Mouse (Mus musculus): Measurements from ENCODE around the gene Pithd1. TPM values are rescaled to one million over a fixed set of nuclear protein-coding genes. Genes with fewer than 3 reads are reported as not detected.

Gene Pithd1
- polyA plus RNA-seq, 1 experiment from 2014 or later, result 25.7 TPM

DNA sequence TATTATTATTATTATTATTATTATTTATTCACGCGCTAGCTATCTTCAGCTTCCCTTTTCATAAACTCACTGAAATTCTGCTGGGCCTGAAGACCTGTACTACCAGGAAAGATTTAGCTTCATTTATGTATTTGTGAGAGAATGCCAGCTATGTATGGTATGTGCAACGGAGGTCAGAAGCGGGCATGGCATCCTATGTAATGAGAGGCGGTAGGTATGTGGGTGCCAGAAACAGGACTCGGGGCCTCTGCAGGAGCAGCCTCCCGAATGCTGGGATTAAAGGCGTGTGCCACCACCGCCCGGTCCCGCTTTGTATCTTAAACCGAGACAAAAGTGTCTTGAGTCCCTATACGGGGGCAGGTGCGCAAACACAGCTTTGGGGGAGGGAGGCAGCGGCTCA lies 24.1 kb downstream of the Pithd1 start:
- no peak for TF ChIP-seq CTCF (IDR thresholded peaks at IDR 0.05)
- in situ Hi-C loops (cut with MboI; ENCODE audit: low pct_unique_long_range_greater_than_20kb), result loop anchor here (5.0 kb wide), 1 partner anchor 89 kb away; the partner anchor contains the start of gene Rpl11
- H3K27me3 ChIP-seq, result no peaks in the 10 kb centered on the region
- DNase-seq (ENCODE audit: low read depth, low spot score) (no peak), ATAC-seq (no peak)
- POLR2A ChIA-PET, result interaction anchor here (0.9 to 2.0 kb wide), 3 partner anchors 9 to 23 kb away, joined by 3 to 5 read pairs (median 4); partner anchors contain the start of gene Pithd1
- CTCF ChIA-PET, result interaction anchor here (1.0 to 1.5 kb wide), 3 partner anchors 9 to 21 kb away, joined by 3 to 5 read pairs (median 5); partner anchors contain the start of gene Lypla2

DNA sequence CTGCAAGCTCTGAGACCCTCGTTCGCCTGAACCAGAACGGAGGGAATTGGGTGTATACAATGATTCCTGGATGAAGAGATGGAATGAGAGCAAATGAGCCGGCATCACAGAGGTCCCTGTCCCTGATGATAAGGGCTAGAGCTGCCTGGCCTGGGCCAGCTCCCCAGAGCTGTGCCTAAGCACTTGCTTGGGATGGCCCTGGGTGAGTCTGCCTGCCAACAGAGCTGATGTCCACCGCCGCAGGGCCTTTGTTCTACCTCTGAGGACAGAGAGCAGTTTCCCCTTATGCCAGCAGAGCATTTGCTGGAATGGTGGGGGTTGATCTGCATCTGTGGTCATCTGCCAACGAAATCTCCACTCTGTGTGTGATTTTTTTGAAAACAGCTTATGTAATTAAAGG lies 24.9 kb downstream of the Pithd1 start:
- ATAC-seq (no peak), DNase-seq (ENCODE audit: low read depth, low spot score) (no peak)
- no peaks in the 10 kb centered on the region for H3K27me3 ChIP-seq
- ChIA-PET POLR2A (interaction anchor here (1.5 to 2.0 kb wide), 2 partner anchors 9 to 24 kb away, joined by 4 to 5 read pairs; partner anchors contain the start of gene Pithd1), CTCF (interaction anchor here (1.0 to 1.5 kb wide), 3 partner anchors 8 to 22 kb away, joined by 3 to 5 read pairs (median 5); partner anchors contain the start of gene Lypla2)
- no peak for TF ChIP-seq CTCF (IDR thresholded peaks at IDR 0.05)
- in situ Hi-C loops (cut with MboI; ENCODE audit: low pct_unique_long_range_greater_than_20kb), result loop anchor here (5.0 kb wide), 1 partner anchor 90 kb away; the partner anchor contains the start of gene Rpl11

DNA sequence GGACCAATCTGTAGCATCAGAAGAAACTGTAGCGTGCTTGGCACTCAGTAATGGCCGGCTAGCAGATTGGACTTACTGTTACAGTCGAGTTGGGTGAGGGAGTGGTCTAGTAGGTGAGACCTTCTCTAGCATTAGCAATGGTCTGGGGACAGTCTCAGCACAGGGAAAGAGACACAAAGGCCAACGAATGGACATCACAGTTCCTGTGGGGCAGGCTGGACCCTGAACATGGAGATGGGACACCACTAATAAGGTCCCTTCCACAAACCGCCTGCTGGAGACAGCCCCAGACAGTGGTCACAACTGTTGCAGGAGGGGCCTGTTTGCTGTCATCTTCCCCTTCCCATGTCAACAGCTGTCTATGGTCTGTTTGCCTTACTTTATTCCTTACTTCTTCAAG lies 25.4 kb downstream of the Pithd1 start:
- H3K27me3 ChIP-seq, result no peaks in the 10 kb centered on the region
- ATAC-seq, result no peak
- POLR2A ChIA-PET, result no interaction called here
- in situ Hi-C loops (cut with MboI; ENCODE audit: low pct_unique_long_range_greater_than_20kb), result loop anchor here (5.0 kb wide), 1 partner anchor 91 kb away; the partner anchor contains the start of gene Rpl11
- DNase-seq (ENCODE audit: low read depth, low spot score), result no peak
- no peak for TF ChIP-seq CTCF (IDR thresholded peaks at IDR 0.05)
- CTCF ChIA-PET, result interaction anchor here (1.5 kb wide), 1 partner anchor 10 kb away, joined by 5 read pairs; the partner anchor contains the start of gene Lypla2

DNA sequence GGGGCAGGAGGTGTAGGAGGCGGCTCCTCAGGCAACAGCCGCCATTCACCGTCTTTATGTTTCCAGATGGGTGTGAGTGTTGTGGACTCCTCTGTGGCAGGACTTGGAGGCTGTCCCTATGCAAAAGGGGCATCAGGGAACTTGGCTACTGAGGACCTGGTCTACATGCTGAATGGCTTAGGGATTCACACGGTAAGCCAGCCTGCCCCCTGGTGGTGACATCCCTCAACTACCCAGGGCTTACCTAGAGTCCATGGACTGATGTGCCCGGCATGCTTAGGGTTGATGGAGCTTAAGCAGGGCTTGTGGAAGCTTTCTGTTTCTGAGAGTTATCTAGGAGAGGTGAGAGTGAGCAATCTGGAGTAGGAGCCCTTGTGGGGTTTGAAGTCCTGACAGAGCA lies 26.3 kb downstream of the Pithd1 start:
- no peak for TF ChIP-seq CTCF (IDR thresholded peaks at IDR 0.05)
- ATAC-seq (no peak), DNase-seq (ENCODE audit: low read depth, low spot score) (no peak)
- CTCF ChIA-PET, result interaction anchor here (1.2 to 1.3 kb wide), 2 partner anchors 9 to 22 kb away, joined by 3 to 4 read pairs; no protein-coding TSS in a partner anchor
- in situ Hi-C loops (cut with MboI; ENCODE audit: low pct_unique_long_range_greater_than_20kb), result loop anchor here (5.0 kb wide), 1 partner anchor 92 kb away; the partner anchor contains the start of gene Rpl11
- H3K27me3 ChIP-seq, result no peaks in the 10 kb centered on the region
- POLR2A ChIA-PET, result no interaction called here

DNA sequence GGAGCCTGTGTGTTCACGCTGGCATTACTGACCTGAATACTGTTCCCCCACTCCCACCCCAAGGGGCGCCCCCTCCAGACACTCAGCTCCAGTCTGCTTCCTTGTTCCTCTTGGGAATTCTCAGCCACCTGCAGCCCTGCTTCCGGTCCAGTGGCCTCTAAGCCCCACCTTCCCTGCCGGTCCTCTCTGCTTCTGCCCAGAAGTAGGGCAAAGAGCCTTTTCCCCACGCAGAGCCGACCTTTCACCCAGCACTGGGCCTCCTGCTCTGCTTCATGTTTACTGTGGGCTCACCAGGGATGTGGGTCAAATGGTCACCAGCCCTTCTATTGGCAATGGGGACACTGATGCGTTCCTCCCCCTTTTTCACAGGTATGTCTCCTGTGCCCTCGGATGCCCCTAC lies 28.7 kb downstream of the Pithd1 start:
- no peak for DNase-seq (ENCODE audit: low read depth, low spot score)
- ATAC-seq, result no peak
- POLR2A ChIA-PET, result no interaction called here
- no peaks in the 10 kb centered on the region for H3K27me3 ChIP-seq
- CTCF ChIA-PET, result interaction anchor here (1.4 kb wide), 1 partner anchor 37 kb away, joined by 4 read pairs; the partner anchor contains the start of gene Fuca1
- no peak for TF ChIP-seq CTCF (IDR thresholded peaks at IDR 0.05)
- in situ Hi-C loops (cut with MboI; ENCODE audit: low pct_unique_long_range_greater_than_20kb), result no loop called here

DNA sequence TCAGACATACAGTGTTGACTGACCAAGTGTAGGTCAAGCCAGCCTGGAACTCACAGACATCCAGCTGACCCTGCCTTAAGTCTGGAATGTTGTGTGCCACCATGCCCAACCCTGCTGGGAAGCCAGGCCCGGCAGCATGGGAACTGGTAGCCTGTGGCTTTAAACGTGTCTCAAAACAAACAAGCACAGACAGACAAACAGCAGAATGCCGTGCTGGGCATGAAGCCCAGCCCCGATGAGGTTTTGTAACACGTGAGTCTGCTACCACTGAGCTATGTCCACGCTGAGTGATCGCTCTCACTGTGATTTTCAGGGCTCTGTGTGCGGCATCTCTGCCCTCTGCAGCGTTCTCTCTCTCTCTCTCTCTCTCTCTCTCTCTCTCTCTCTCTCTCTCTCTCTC lies 31.2 kb downstream of the Pithd1 start:
- no peaks in the 10 kb centered on the region for H3K27me3 ChIP-seq
- no peak for DNase-seq (ENCODE audit: low read depth, low spot score)
- ChIA-PET CTCF (no interaction called here), POLR2A (interaction anchor here (0.9 kb wide), 1 partner anchor 138 kb away, joined by 3 read pairs; no protein-coding TSS in a partner anchor)
- no peak for ATAC-seq
- no peak for TF ChIP-seq CTCF (IDR thresholded peaks at IDR 0.05)
- in situ Hi-C loops (cut with MboI; ENCODE audit: low pct_unique_long_range_greater_than_20kb), result no loop called here

DNA sequence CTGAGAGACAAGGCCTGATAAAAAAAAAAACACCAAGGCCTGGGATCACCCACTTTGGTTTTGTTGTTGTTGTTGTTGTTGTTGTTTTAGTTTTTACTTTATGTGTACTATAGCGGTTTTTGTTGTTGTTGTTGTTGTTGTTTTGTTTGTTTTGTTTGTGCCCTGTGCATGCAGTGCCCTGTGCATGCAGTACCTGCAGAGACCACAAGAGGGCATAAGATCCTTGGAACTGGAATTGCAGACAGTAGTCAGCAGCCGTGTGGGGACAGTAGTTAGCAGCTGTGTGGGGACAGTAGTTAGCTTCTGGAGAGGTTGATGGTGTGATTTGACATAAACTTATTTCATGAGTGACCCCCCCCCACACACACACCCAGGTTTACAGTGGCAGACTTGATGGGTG lies 32.8 kb downstream of the Pithd1 start:
- in situ Hi-C loops (cut with MboI; ENCODE audit: low pct_unique_long_range_greater_than_20kb), result no loop called here
- ATAC-seq (no peak), DNase-seq (ENCODE audit: low read depth, low spot score) (no peak)
- no peaks in the 10 kb centered on the region for H3K27me3 ChIP-seq
- no peak for TF ChIP-seq CTCF (IDR thresholded peaks at IDR 0.05)
- ChIA-PET POLR2A (interaction anchor here (1.1 kb wide), 1 partner anchor 9 kb away, joined by 4 read pairs; the partner anchor contains the start of gene Gale), CTCF (interaction anchor here (1.0 to 1.7 kb wide), 5 partner anchors 9 to 206 kb away, joined by 4 to 5 read pairs (median 4); partner anchors contain the start of gene Fuca1)

DNA sequence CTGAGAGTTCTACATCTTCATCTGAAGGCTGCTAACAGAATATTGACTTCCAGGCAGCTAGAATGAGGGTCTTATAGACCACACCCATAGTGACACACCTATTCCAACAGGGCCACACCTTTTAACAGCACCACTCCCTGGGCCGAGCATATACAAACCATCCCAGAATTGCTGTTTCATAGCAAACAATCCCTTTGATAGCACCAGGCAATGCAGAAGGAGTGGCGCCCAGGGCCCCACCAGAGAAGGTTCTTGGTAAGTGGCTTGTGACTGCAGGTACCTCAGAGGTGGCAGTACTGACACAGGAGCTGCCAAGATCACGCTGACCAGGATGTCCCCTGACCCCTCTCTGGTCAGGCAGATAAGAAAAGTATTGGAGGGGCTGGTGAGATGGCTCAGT lies 33.9 kb downstream of the Pithd1 start:
- ChIA-PET POLR2A (interaction anchor here (1.1 kb wide), 1 partner anchor 10 kb away, joined by 4 read pairs; the partner anchor contains the start of gene Gale), CTCF (interaction anchor here (1.2 to 1.7 kb wide), 2 partner anchors 10 to 101 kb away, joined by 3 to 5 read pairs; no protein-coding TSS in a partner anchor)
- DNase-seq (ENCODE audit: low read depth, low spot score), result no peak
- no peak for ATAC-seq
- in situ Hi-C loops (cut with MboI; ENCODE audit: low pct_unique_long_range_greater_than_20kb), result no loop called here
- TF ChIP-seq CTCF (IDR thresholded peaks at IDR 0.05), result no peak
- H3K27me3 ChIP-seq, result no peaks in the 10 kb centered on the region

DNA sequence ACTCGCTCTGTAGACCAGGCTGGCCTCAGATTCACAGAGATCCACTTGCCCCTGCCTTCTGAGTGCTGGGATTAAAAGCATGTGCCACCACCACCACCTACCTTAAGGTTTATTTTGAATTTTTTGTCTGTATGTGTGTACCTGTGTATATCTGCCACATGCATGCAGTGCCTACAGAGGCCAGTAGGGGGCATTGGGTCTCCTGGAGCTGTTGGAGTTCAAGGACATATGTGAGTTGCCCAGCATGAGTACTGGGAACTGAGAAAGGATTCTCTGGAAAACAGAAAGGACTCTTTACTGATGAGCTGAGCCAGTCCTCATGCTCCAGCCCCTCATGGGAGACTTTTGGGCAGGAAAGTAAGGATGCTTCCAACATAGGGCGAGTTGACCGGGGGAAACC lies 35.6 kb downstream of the Pithd1 start:
- DNase-seq (ENCODE audit: low read depth, low spot score) (no peak), ATAC-seq (no peak)
- no peak for TF ChIP-seq CTCF (IDR thresholded peaks at IDR 0.05)
- ChIA-PET POLR2A (no interaction called here), CTCF (interaction anchor here (0.9 to 1.1 kb wide), 2 partner anchors 9 to 111 kb away, joined by 3 read pairs; no protein-coding TSS in a partner anchor)
- H3K27me3 ChIP-seq, result no peaks in the 10 kb centered on the region
- in situ Hi-C loops (cut with MboI; ENCODE audit: low pct_unique_long_range_greater_than_20kb), result no loop called here

DNA sequence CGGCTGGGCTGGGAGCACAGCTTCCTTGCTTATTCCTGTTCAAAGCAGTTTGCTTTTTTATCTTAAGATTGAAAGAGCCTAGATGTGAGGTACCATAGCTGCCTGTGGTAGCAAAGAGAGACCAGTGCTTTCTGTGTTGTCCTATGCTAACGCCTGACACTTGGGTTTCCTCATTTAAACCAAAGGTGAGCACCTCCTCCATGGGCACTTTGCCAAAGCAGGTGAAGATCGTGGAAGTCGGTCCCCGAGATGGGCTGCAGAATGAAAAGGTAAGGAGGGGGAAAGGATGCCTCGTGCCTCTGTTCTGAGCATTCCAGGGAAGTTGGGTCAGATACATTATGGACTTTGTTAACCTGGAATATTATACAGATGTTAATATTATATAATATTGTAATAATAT lies 36.7 kb downstream of the Pithd1 start:
- ATAC-seq (no peak), DNase-seq (ENCODE audit: low read depth, low spot score) (no peak)
- CTCF ChIA-PET, result no interaction called here
- no peaks in the 10 kb centered on the region for H3K27me3 ChIP-seq
- no peak for TF ChIP-seq CTCF (IDR thresholded peaks at IDR 0.05)
- POLR2A ChIA-PET, result no interaction called here
- in situ Hi-C loops (cut with MboI; ENCODE audit: low pct_unique_long_range_greater_than_20kb), result no loop called here

DNA sequence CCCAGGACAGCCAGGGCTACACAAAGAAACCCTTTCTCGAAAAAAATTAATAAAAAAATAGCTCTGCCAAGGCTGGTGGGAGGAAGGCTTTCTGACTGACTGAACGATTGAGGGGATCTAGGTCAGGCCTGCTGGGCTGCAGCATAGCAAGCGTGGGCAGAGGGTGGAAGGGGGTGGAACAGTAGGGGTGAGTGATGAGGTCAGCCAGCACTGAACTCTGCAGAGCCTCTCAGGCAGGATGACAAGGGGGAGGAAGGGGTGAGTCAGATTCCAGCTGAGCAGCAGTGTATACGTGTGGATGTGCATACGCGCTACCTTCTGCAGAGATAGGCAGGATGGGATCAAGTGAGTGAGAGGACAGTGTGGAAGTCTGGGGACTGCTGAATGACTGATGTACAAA lies 37.2 kb downstream of the Pithd1 start:
- no peaks in the 10 kb centered on the region for H3K27me3 ChIP-seq
- CTCF ChIA-PET, result no interaction called here
- POLR2A ChIA-PET, result no interaction called here
- ATAC-seq, result no peak
- DNase-seq (ENCODE audit: low read depth, low spot score), result no peak
- in situ Hi-C loops (cut with MboI; ENCODE audit: low pct_unique_long_range_greater_than_20kb), result loop anchor here (10.0 kb wide), 1 partner anchor 205 kb away; no protein-coding TSS in a partner anchor
- TF ChIP-seq CTCF (IDR thresholded peaks at IDR 0.05), result no peak
